Mouse (Mus musculus): ENCODE measurements around the gene Tpt1.

The Tpt1 gene

DNA sequence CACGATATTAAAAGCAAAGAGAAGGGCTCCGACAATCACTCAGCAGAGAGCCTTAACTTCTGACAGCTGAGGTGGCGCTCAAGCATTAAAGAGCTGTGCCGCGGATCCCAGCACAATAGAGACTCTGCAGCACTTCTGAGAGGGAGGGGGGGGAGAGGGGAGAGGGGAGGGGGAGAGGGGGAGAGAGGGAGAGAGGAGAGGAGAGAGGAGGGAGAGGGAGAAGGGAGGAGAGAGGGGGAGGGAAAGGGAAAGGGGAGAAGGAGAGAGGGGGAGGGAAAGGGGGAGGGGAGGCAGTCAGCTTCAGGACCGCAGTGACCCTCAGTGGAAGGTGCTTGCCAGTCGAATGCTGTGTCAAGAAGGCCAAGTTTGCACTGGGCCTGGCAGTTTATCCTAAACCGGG is 34.1 kb downstream of the Tpt1 start:
- DNase-seq: no peak

DNA sequence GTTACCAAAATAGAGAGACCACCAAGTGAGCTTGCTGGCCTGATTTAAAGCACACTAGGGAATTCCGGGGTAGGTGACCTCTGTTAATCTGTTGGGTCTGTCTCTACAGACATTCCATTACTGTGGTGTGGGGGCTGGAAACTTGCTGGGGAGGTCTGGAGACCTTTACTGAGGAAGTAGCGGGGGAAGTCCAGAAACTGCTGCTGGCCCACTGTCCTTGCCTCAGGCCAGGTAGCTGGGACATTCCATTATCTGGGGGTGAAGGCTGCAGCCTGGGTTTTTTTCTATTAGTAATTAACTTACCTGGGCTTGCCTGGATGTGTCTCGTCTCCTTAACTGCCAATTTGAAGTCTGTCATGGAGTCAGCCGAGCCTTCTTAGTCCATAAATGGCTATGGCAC is 37.0 kb downstream of the Tpt1 start:
- no peak for DNase-seq

DNA sequence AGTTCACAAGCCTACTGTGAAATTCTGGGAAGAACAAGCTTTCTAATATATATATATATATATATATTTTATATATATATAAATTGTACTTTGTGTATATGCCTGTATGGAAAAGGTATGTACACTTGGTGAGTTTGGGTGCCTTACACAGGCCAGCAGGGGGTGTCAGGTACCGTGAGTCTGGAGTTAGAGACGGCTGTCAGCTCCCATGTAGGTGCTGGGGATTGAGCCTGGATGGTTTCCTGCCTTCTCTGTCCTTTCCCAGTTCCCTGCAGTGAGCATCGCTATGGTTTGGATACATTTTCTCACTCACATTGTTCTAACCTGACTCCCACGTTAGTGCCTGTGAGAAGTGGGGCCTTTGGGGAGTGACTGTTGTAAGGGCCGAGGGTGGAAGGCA is 38.4 kb downstream of the Tpt1 start:
- no peak for DNase-seq

DNA sequence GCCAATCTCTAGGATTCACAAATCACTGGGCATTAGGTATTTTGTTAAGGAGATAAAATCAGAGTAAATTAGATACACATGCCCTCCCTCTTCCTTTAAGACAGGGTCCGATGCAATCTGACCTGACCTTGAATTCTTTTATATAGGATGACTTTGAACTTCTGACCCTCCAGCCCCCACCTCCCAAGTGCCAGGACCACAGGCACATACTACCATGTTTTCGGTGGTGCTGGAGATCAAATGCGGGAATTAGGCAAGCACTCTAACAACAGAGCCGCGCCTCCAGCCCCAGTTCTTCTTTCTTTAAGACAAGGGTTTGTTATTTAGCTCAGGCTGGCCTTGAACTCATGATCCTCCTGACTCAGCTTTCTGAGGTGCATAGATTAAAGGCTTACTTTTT is 39.0 kb downstream of the Tpt1 start:
- DNase-seq: no peak

DNA sequence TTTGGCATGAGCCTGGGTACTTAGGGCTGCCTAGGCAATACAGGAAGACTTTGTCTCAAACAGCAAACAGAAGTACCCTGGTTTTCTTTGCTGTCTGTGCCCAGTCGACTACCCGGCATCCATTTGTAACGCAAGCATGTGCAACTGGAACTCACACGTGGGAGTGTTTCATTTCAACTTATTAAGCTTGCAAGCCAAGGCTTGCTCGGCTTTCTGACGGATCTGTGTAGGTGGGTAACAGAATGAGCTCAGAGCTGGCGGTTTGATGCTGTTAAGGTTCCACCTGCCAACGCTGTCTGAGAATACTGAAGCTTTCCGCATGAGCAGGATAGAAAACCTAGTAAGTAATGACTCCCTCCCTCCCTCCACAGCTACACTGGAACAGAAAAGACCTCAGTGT is 47.2 kb downstream of the Tpt1 start:
- DNase-seq: no peak

Data from heart, adult 11 months (tissue).